Mouse (Mus musculus): Measurements from ENCODE around the gene Morn2.

Gene Morn2

GRCm38 (mm10) chr17:80323658-80324057 is 33.7 kb downstream of the Morn2 start:
- no peak for DNase-seq (ENCODE audit: low spot score)

GRCm38 (mm10) chr17:80324521-80324920 is 34.5 kb downstream of the Morn2 start:
- DNase-seq (ENCODE audit: low spot score): no peak

DNA sequence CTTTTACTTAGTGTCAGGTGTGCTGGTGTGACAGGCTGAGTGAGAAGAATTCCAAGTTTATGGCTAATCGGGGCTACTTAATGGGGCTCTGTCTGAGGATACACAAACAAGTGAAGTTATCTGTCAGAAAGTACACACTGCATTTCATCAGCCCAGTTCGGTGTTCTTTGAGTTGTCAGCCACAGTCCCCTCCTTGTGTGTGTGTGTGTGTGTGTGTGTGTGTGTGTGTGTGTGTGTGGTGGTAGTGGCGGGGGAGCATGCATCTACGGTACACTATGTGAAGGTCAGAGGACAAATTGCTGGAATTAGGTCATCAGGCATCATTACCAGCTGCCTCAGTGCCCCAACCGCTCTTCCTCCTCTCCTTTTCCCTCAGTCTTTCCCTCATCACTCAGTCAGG is 35.5 kb downstream of the Morn2 start:
- DNase-seq (ENCODE audit: low spot score): no peak

- no peak for DNase-seq (ENCODE audit: low spot score)
Observed at GRCm38 (mm10) chr17:80326431-80326830, 36.4 kb downstream of the Morn2 start.

DNA sequence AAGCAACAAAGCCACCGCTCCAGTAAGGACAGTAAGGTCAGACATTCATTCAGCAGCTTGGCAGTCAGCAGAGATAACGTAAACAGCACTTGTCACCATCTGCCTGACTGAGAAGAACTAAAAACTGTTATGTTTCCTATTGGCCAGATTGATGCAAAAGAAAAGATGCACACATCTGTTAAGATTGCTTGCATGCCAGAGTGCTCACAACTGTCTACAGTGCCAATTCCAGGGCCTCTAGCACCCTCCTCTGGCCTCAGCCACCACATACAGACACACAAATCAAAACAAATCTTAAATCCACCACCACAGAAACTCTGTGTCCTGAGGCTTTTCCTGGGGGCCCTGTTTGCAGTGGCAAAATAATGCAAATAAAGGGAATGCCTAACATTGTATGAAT is 42.4 kb downstream of the Morn2 start:
- DNase-seq (ENCODE audit: low spot score): no peak

- no peak for DNase-seq (ENCODE audit: low spot score)
Observed at GRCm38 (mm10) chr17:80345277-80345676, 55.3 kb downstream of the Morn2 start.

DNA sequence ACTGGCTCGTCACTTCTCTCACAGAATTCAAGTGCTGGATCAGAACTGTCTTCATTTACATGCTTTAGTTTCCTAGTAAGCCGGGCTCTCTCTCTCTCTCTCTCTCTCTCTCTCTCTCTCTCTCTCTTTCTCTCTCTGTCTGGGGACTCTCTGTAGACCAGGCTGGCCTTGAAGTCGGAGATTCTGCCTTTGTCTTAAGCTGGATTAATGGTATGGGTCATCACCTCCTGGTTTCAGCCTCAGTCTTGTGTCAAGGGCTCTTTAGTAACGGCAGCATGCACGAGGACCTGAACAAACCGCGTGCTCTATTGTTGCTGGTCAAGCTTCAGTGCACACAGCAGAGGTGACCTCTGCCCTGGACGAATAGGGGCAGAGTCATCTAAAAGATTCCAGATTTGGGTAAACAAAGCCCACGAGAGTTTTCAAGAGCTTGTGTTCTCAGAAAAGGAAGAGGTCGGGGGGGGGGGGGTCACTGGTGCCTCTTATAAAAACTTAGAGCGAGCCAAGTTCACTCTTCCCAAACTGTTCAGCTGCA is 56.7 kb downstream of the Morn2 start:
- no peak for DNase-seq (ENCODE audit: low spot score)

Measured in left cerebral cortex, adult 11 months (tissue).